Mouse (Mus musculus) G1E (cell line): Measurements from ENCODE around the gene Edn2. TPM values are rescaled to one million over a fixed set of nuclear protein-coding genes. Genes with fewer than 3 reads are reported as not detected.

Experiments used
- ATAC-seq: 2 replicates; pipeline ENCODE4 v1.8.0; 2016; ENCODE audit warnings: mild to moderate bottlenecking; ENCODE audit not compliant: insufficient number of reproducible peaks, poor library complexity, low FRiP score, severe bottlenecking; ENCODE audit errors: extremely low read depth
- DNase-seq: peaks from one replicate; pipeline ENCODE4 v3.0.0; 2012; ENCODE audit warnings: low spot score
- H3K27me3 ChIP-seq: 2 replicates; pipeline ENCODE4 v1.6.1; 2012; ENCODE audit warnings: mild to moderate bottlenecking, low read length, inconsistent platforms; ENCODE audit not compliant: insufficient read depth
- H3K36me3 ChIP-seq: replicated peaks from 2 replicates; pipeline ENCODE3; 2012; ENCODE audit warnings: mild to moderate bottlenecking, inconsistent platforms
- H3K4me1 ChIP-seq: 2 replicates; pipeline ENCODE4 v1.6.1; 2012; ENCODE audit warnings: low read depth, low read length, inconsistent platforms, mixed read lengths; ENCODE audit not compliant: insufficient read depth
- H3K4me3 ChIP-seq: 2 replicates; pipeline ENCODE4 v1.5.1; 2012; ENCODE audit warnings: low read depth, mild to moderate bottlenecking, inconsistent platforms, low read length, moderate library complexity, mixed read lengths
- H3K9me3 ChIP-seq: replicated peaks from 2 replicates; pipeline ENCODE4 v1.6.1; 2012; ENCODE audit warnings: inconsistent platforms
- CTCF ChIP-seq: IDR thresholded peaks from 2 replicates; pipeline ENCODE4 v1.5.1; 2012; ENCODE audit warnings: low read depth, low read length, inconsistent platforms, mixed read lengths
- GATA1 ChIP-seq: IDR thresholded peaks from 2 replicates; pipeline ENCODE4 v1.6.1; 2012; ENCODE audit warnings: borderline replicate concordance, low read length, inconsistent platforms, mixed read lengths
- GATA2 ChIP-seq: IDR thresholded peaks from 2 replicates; pipeline ENCODE4 v1.6.1; 2012; ENCODE audit warnings: low read depth, low read length, inconsistent platforms, borderline replicate concordance
- POLR2AphosphoS5 ChIP-seq: IDR thresholded peaks from 2 replicates; pipeline ENCODE4 v1.6.1; 2012; ENCODE audit warnings: low read depth, low read length, inconsistent platforms; ENCODE audit not compliant: insufficient replicate concordance
- TAL1 ChIP-seq: conservative IDR thresholded peaks from 2 replicates; pipeline ENCODE4 v1.6.1; 2012; ENCODE audit warnings: low read depth, low read length, inconsistent platforms, mixed read lengths
- polyA plus RNA-seq: library from polyadenylated mRNA; stranded (reverse); fragments of >175 nt; gene quantifications from 2 replicates; pipeline ENCODE4 v1.2.3, GENCODE M21; 2012
- total RNA-seq, 2 experiments: library from RNA; stranded (forward) in 1 of 2; stranded (reverse) in 1 of 2; fragments of 200-1000 nt in 1 of 2; fragments of >200 nt in 1 of 2; fragmentation: Nextera tagmentation in 1 of 2; gene quantifications; 2 replicates each; pipeline ENCODE4 v1.2.3; 2014 to 2017

Edn2 gene
- total and polyA plus RNA-seq, 3 experiments: not detected

- TF ChIP-seq TAL1 (no peak), GATA1 (no peak), CTCF (no peak), GATA2 (no peak), POLR2AphosphoS5 (no peak)
- H3K4me3 ChIP-seq: no peak overlapping the region
- H3K4me1 ChIP-seq: no peaks in the 10 kb centered on the region
- H3K27me3 ChIP-seq: no peaks in the 10 kb centered on the region
- H3K36me3 ChIP-seq: no peaks in the 10 kb centered on the region
- H3K9me3 ChIP-seq: peaks cover 75% of the 10 kb centered on the region
- DNase-seq (no peak), ATAC-seq (no peak)
Observed at GRCm38 (mm10) chr4:120215915-120216591, 55.0 kb downstream of the Edn2 start.

GRCm38 (mm10) chr4:120216883-120217282, 55.9 kb downstream of the Edn2 start:
- Histone ChIP-seq H3K4me3 (no peak overlapping the region), H3K4me1 (no peaks in the 10 kb centered on the region), H3K9me3 (peaks cover 77% of the 10 kb centered on the region), H3K27me3 (no peaks in the 10 kb centered on the region), H3K36me3 (no peaks in the 10 kb centered on the region)
- no peak for ATAC-seq
- no peak for DNase-seq
- TF ChIP-seq GATA1: no peak
- TF ChIP-seq POLR2AphosphoS5: no peak
- no peak for TF ChIP-seq GATA2
- no peak for TF ChIP-seq CTCF
- TF ChIP-seq TAL1: no peak

Other genes starting within 250 kb of the Edn2 start
- not detected in 2 replicates for gene AL607142.1, start 96.2 kb upstream of the Edn2 start, total RNA-seq (2014; fragmentation: Nextera tagmentation)
- gene AL607142.1, start 96.2 kb upstream of the Edn2 start, total RNA-seq (2017): not detected in 2 replicates
- gene AL607142.1, start 96.2 kb upstream of the Edn2 start, polyA plus RNA-seq: not detected in 2 replicates
- not detected in 2 replicates for gene Foxo6, start 126.1 kb downstream of the Edn2 start, total RNA-seq (2014; fragmentation: Nextera tagmentation)
- not detected in 2 replicates for gene Foxo6, start 126.1 kb downstream of the Edn2 start, total RNA-seq (2017)
- gene Foxo6, start 126.1 kb downstream of the Edn2 start, polyA plus RNA-seq: not detected in 2 replicates
- not detected in 2 replicates for gene Scmh1, start 244.1 kb downstream of the Edn2 start, total RNA-seq (2014; fragmentation: Nextera tagmentation)
- 0.06 and 0.44 TPM in 2 replicates for gene Scmh1, start 244.1 kb downstream of the Edn2 start, total RNA-seq (2017)
- gene Scmh1, start 244.1 kb downstream of the Edn2 start, polyA plus RNA-seq: not detected in 2 replicates